Mouse (Mus musculus) MEL (cell line): ENCODE data around the gene Fgfr2. TPM values are rescaled to one million over a fixed set of nuclear protein-coding genes. Genes with fewer than 3 reads are reported as not detected.
A peak's percentile ranks its signal among the peaks of the same experiment; 100 is the strongest.

Experiments used
- DNase-seq: peaks from one replicate; pipeline ENCODE4 v3.0.0; 2011; ENCODE audit warnings: low read depth, low spot score
- H3K27ac ChIP-seq: 2 replicates; pipeline ENCODE4 v1.5.1; 2012; ENCODE audit warnings: low read depth, mild to moderate bottlenecking, control low read depth, low read length, moderate library complexity; ENCODE audit not compliant: control insufficient read depth
- H3K27me3 ChIP-seq, 2 experiments: fragments of 150-350 bp in 1 of 2; sonication (generic) in 1 of 2; 2 replicates each; pipeline ENCODE4 v1.6.1; 2012; ENCODE audit warnings: low read length in 2 of 2, mild to moderate bottlenecking in 2 of 2, improper control_type of control experiment in 1 of 2, moderate library complexity in 1 of 2; ENCODE audit not compliant: insufficient read depth in 2 of 2, control insufficient read depth in 1 of 2
- H3K36me3 ChIP-seq, 2 experiments: 2 replicates each; pipeline ENCODE4 v1.6.1; 2012 to 2014; ENCODE audit warnings: low read length in 2 of 2, improper control_type of control experiment in 1 of 2, inconsistent platforms in 1 of 2, mild to moderate bottlenecking in 1 of 2; ENCODE audit not compliant: insufficient read depth in 2 of 2, control insufficient read depth in 1 of 2
- H3K4me1 ChIP-seq, 2 experiments: fragments of 150-350 bp in 1 of 2; sonication (generic) in 1 of 2; 2 replicates each; pipeline ENCODE4 v1.6.1; 2012; ENCODE audit warnings: low read length in 2 of 2, improper control_type of control experiment in 1 of 2, mild to moderate bottlenecking in 1 of 2; ENCODE audit not compliant: insufficient read depth in 2 of 2, control insufficient read depth in 1 of 2
- H3K4me3 ChIP-seq, 2 experiments: fragments of 150-350 bp in 1 of 2; sonication (generic) in 1 of 2; 2 replicates each; pipeline ENCODE4 v1.5.1; 2012; ENCODE audit warnings: low read depth in 2 of 2, low read length in 2 of 2, mild to moderate bottlenecking in 2 of 2, moderate library complexity in 2 of 2, control low read depth in 1 of 2, improper control_type of control experiment in 1 of 2; ENCODE audit not compliant: control insufficient read depth in 1 of 2, insufficient read depth in 1 of 2
- H3K79me2 ChIP-seq: 2 replicates; pipeline ENCODE4 v1.6.1; 2012; ENCODE audit warnings: mild to moderate bottlenecking, low read length, moderate library complexity; ENCODE audit not compliant: control insufficient read depth, poor library complexity, insufficient read depth
- H3K9ac ChIP-seq: 2 replicates; pipeline ENCODE4 v1.6.1; 2012; ENCODE audit warnings: low read depth, mild to moderate bottlenecking, control low read depth, low read length, moderate library complexity; ENCODE audit not compliant: control insufficient read depth, poor library complexity, severe bottlenecking
- H3K9me3 ChIP-seq: fragments of 150-350 bp; sonication (generic); replicated peaks from 2 replicates; pipeline ENCODE4 v1.6.1; 2012; ENCODE audit warnings: mild to moderate bottlenecking, low read length, improper control_type of control experiment, moderate library complexity; ENCODE audit not compliant: insufficient read depth
- BHLHE40 ChIP-seq: IDR thresholded peaks from 2 replicates; pipeline ENCODE4 v1.6.1; 2012; ENCODE audit warnings: low read depth, mild to moderate bottlenecking, inconsistent platforms, low read length, improper control_type of control experiment, borderline replicate concordance
- CHD1 ChIP-seq: IDR thresholded peaks from 2 replicates; pipeline ENCODE4 v1.6.1; 2012; ENCODE audit warnings: low read depth, mild to moderate bottlenecking, inconsistent platforms, low read length, improper control_type of control experiment
- CHD2 ChIP-seq: IDR thresholded peaks from 2 replicates; pipeline ENCODE4 v1.6.1; 2011; ENCODE audit warnings: low read length, improper control_type of control experiment
- ETS1 ChIP-seq: IDR thresholded peaks from 2 replicates; pipeline ENCODE4 v1.6.1; 2012; ENCODE audit warnings: low read depth, mild to moderate bottlenecking, inconsistent platforms, low read length, improper control_type of control experiment, moderate library complexity
- GABPA ChIP-seq: IDR thresholded peaks from 2 replicates; pipeline ENCODE4 v1.6.1; 2012; ENCODE audit warnings: low read depth, mild to moderate bottlenecking, inconsistent platforms, low read length, improper control_type of control experiment, moderate library complexity
- GATA1 ChIP-seq: IDR thresholded peaks from 2 replicates; pipeline ENCODE4 v1.6.1; 2011; ENCODE audit warnings: low read depth, low read length, improper control_type of control experiment
- MAFK ChIP-seq: IDR thresholded peaks from 2 replicates; pipeline ENCODE4 v1.6.1; 2011; ENCODE audit warnings: low read depth, mild to moderate bottlenecking, low read length, improper control_type of control experiment, borderline replicate concordance
- MAX ChIP-seq: IDR thresholded peaks from 2 replicates; pipeline ENCODE4 v1.6.1; 2011; ENCODE audit warnings: low read length, improper control_type of control experiment
- MAZ ChIP-seq: IDR thresholded peaks from 2 replicates; pipeline ENCODE4 v1.6.1; 2012; ENCODE audit warnings: low read depth, mild to moderate bottlenecking, inconsistent platforms, low read length, improper control_type of control experiment
- MYB ChIP-seq: IDR thresholded peaks from 2 replicates; pipeline ENCODE4 v1.6.1; 2011; ENCODE audit warnings: mild to moderate bottlenecking, low read depth, low read length, improper control_type of control experiment
- MYC ChIP-seq: IDR thresholded peaks from 2 replicates; pipeline ENCODE4 v1.6.1; 2011; ENCODE audit warnings: low read depth, mild to moderate bottlenecking, low read length, improper control_type of control experiment, moderate library complexity
- NELFE ChIP-seq: IDR thresholded peaks from 2 replicates; pipeline ENCODE4 v1.6.1; 2011; ENCODE audit warnings: low read depth, low read length, improper control_type of control experiment
- POLR2AphosphoS2 ChIP-seq: IDR thresholded peaks from 2 replicates; pipeline ENCODE4 v1.6.1; 2011; ENCODE audit warnings: low read length, improper control_type of control experiment
- POLR2AphosphoS5 ChIP-seq: IDR thresholded peaks from 2 replicates; pipeline ENCODE4 v1.6.1; 2012; ENCODE audit warnings: low read depth, borderline replicate concordance, mild to moderate bottlenecking, inconsistent platforms, low read length, moderate library complexity, mixed read lengths
- RAD21 ChIP-seq: IDR thresholded peaks from 2 replicates; pipeline ENCODE4 v1.6.1; 2011; ENCODE audit warnings: mild to moderate bottlenecking, low read depth, low read length, improper control_type of control experiment
- RCOR1 ChIP-seq: IDR thresholded peaks from 2 replicates; pipeline ENCODE4 v1.6.1; 2012; ENCODE audit warnings: low read depth, mild to moderate bottlenecking, inconsistent platforms, low read length, improper control_type of control experiment
- TBP ChIP-seq: IDR thresholded peaks from 2 replicates; pipeline ENCODE4 v1.8.0; 2011; ENCODE audit warnings: low read depth, low read length, improper control_type of control experiment
- TCF12 ChIP-seq: IDR thresholded peaks from 2 replicates; pipeline ENCODE4 v1.6.1; 2014; ENCODE audit warnings: low read depth, mild to moderate bottlenecking, inconsistent platforms, low read length, improper control_type of control experiment, moderate library complexity
- UBTF ChIP-seq: IDR thresholded peaks from 2 replicates; pipeline ENCODE4 v1.6.1; 2012; ENCODE audit warnings: low read depth, mild to moderate bottlenecking, inconsistent platforms, low read length, improper control_type of control experiment, moderate library complexity, borderline replicate concordance; ENCODE audit not compliant: insufficient read depth
- USF2 ChIP-seq, 2 experiments: IDR thresholded peaks; 2 replicates each; pipeline ENCODE4 v1.6.1; 2011 to 2012; ENCODE audit warnings: improper control_type of control experiment in 2 of 2, low read length in 2 of 2, borderline replicate concordance in 1 of 2, inconsistent platforms in 1 of 2, low read depth in 1 of 2, mild to moderate bottlenecking in 1 of 2; ENCODE audit not compliant: insufficient read depth in 1 of 2
- ZC3H11A ChIP-seq: IDR thresholded peaks from 2 replicates; pipeline ENCODE4 v1.6.1; 2012; ENCODE audit warnings: low read depth, mild to moderate bottlenecking, inconsistent platforms, low read length, improper control_type of control experiment
- ZMIZ1 ChIP-seq: IDR thresholded peaks from 2 replicates; pipeline ENCODE4 v1.6.1; 2012; ENCODE audit warnings: low read depth, mild to moderate bottlenecking, inconsistent platforms, low read length, improper control_type of control experiment, moderate library complexity
- polyA plus RNA-seq, 2 experiments: library from polyadenylated mRNA; stranded (reverse) in 1 of 2; unstranded in 1 of 2; fragments of >175 nt in 1 of 2; fragments of >200 nt in 1 of 2; gene quantifications; 2 replicates each; pipeline versions ENCODE4 v1.2.1 to v1.2.4; 2012; ENCODE audit warnings: low replicate concordance in 2 of 2, low read depth in 1 of 2; ENCODE audit not compliant: insufficient read length in 2 of 2, insufficient read depth in 1 of 2, missing spikeins in 1 of 2
- total RNA-seq: library from RNA; depleted of rRNA; stranded (reverse); fragments of 300-350 nt; gene quantifications from 2 replicates; pipeline ENCODE4 v1.2.3, GENCODE M21; 2012

Gene Fgfr2
- total and polyA plus RNA-seq, 3 experiments: not detected

DNA sequence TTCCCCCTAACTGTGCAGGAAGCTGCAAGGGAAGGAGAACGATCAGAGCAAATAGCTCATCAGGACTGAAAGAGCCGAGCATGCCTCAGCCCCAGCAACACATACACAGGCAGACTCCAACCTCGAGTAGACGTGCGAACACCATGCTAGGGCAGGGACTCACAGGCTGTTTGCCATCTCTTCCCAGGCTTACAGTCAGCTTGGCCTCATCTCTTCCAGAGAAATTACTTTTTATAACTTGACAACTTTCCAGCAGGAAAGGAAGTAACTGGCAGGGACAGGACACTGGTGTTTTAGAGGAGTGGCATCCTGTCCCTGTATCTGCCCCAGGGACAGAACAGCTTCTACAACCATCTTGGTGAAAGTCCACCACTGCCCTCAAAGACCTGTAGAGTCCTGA is 879.9 kb downstream of the Fgfr2 start:
- Histone ChIP-seq H3K27ac (no peak overlapping the region), H3K36me3 (peaks cover 2 to 7% of the 10 kb centered on the region in 2 experiments), H3K27me3 (no peaks in the 10 kb centered on the region), H3K9ac (no peak overlapping the region), H3K4me3 (no peak overlapping the region), H3K4me1 (no peaks in the 10 kb centered on the region), H3K9me3 (no peaks in the 10 kb centered on the region), H3K79me2 (no peaks in the 10 kb centered on the region)
- no peak for DNase-seq
- TF ChIP-seq RAD21 (no peak), MAX (no peak), POLR2AphosphoS5 (no peak), RCOR1 (no peak), CHD1 (no peak), ZC3H11A (no peak)

DNA sequence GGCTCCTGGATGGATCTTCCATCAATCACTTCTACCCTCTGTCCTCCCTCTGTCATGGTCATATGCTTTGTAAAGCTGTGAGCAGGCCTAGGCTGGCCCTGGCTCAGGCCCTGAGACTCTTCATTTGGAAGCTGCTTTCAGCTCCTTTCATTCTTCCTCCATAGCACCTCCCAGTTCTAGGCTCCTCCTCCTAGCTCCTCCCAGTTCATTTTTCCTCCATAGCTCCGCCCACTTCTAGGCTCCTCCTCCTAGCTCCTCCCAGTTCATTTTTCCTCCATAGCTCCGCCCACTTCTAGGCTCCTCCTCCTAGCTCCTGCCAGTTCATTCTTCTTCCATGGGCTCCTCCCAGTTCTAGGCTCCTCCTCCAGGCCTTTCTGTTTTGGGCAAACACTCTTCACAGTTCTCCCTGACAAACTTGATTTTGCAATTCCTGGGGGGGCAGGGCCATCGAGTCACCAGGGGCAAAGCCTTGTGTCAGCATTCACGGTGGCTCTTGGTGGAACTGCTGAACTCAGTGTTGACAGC is 880.5 kb downstream of the Fgfr2 start:
- Histone ChIP-seq H3K9me3 (no peaks in the 10 kb centered on the region), H3K4me1 (no peaks in the 10 kb centered on the region), H3K27me3 (no peaks in the 10 kb centered on the region), H3K9ac (no peak overlapping the region), H3K79me2 (no peaks in the 10 kb centered on the region), H3K4me3 (no peak overlapping the region), H3K36me3 (peaks cover 2 to 4% of the 10 kb centered on the region in 2 experiments), H3K27ac (no peak overlapping the region)
- TF ChIP-seq POLR2AphosphoS2 (no peak), MAFK (no peak), MAZ (no peak), GABPA (no peak), CHD2 (no peak), MYC (no peak), MYB (no peak), NELFE (no peak)
- peak; percentile 77 for DNase-seq

DNA sequence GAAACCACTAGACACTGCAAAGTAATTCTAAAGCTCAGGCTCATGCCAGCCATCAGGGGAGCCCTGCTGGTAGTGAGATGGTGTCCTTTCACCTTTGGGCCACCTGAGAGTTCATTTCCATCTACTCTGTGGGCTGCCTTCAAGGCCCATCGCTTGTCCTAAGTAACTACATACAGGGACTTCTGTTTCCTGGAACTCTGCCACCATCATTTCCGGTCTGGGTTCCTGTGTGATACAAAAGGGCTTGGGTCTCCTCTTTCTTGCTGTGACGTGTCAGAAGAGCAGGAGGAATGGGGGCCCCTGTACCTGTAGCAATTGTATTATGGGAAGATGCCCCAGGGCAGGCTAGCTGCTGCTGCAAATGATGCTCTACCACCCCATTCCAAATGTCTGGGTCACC is 884.2 kb downstream of the Fgfr2 start:
- Histone ChIP-seq H3K27ac (no peak overlapping the region), H3K27me3 (no peaks in the 10 kb centered on the region), H3K79me2 (no peaks in the 10 kb centered on the region), H3K9me3 (no peaks in the 10 kb centered on the region), H3K36me3 (peaks cover 2% of the 10 kb centered on the region in 2 experiments), H3K9ac (no peak overlapping the region), H3K4me3 (no peak overlapping the region), H3K4me1 (no peaks in the 10 kb centered on the region)
- DNase-seq: no peak
- TF ChIP-seq UBTF (no peak), ETS1 (no peak), USF2 (IDR thresholded peaks at IDR 0.05; ENCODE audit: borderline replicate concordance in 1 of 2, insufficient read depth in 1 of 2, low read depth in 1 of 2, low read length in 2 of 2) (no peak), TBP (no peak), ZC3H11A (no peak), ZMIZ1 (no peak), NELFE (no peak), BHLHE40 (no peak), GATA1 (no peak), TCF12 (no peak), MYB (no peak), CHD2 (no peak)
